Mouse (Mus musculus) granulocyte monocyte progenitor cell, adult 5-6 weeks (primary cell): ENCODE measurements around the gene Olfr412. TPM values are rescaled to one million over a fixed set of nuclear protein-coding genes. Genes with fewer than 3 reads are reported as not detected.

Experiments
- ATAC-seq: replicated peaks from 2 replicates; pipeline ENCODE4 v1.8.0; 2016; ENCODE audit warnings: mild to moderate bottlenecking, moderate TSS enrichment, inconsistent platforms; ENCODE audit not compliant: poor library complexity, severe bottlenecking
- total RNA-seq, 2 experiments: library from RNA; stranded (forward) in 1 of 2; stranded (reverse) in 1 of 2; fragments of 200-712, 200-1000 nt in 1 of 2; fragments of >200 nt in 1 of 2; fragmentation: Nextera tagmentation in 1 of 2; gene quantifications; 2 replicates each; pipeline ENCODE4 v1.2.3; 2014 to 2017

The Olfr412 gene
- total RNA-seq (2014; fragmentation: Nextera tagmentation) (not detected in 2 replicates), total RNA-seq (2017) (not detected in 2 replicates)

DNA sequence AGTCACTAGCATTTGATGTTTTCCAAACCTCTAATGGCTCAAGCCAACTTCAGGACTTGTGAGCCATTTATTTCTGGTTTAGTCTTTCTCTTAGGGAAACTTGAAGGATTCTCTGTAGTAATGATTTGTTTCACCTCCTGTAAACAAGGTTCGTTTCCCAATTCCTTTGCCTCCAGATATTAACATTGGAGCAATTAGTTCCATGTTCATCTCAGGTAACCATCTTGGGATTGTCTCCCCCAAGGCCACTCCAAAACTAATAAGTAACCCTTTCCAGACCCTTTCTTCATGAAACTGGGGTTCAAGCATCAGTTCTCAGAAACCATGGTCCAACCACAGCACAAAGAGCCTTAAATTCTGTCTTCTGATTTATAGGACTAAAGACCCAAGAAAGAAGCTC is at the start of gene Olfr412:
Gene Olfr412, plus strand, starts transcription at position 301 of the 400 bp plus-strand sequence.
- no peak for ATAC-seq

DNA sequence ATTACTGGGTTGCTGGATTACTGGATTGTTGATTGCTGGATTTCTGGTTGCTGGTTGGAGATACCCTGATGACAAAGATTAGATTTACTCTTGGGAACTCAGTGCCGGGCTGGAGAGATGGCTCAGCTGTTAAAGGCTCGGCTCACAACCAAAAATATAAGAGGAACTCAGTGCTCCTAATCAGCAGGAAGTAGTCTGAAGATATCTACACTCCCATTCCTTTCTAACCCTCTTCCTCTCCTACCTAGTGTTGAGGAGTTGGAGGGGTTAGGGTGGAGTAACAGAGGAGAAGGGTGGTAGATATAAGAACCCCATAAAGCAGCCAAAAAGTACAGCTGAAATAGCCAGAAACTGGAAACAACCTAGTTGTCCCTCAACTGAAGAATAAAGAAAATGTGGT is 35.8 kb upstream of the Olfr412 start:
- no peak for ATAC-seq

DNA sequence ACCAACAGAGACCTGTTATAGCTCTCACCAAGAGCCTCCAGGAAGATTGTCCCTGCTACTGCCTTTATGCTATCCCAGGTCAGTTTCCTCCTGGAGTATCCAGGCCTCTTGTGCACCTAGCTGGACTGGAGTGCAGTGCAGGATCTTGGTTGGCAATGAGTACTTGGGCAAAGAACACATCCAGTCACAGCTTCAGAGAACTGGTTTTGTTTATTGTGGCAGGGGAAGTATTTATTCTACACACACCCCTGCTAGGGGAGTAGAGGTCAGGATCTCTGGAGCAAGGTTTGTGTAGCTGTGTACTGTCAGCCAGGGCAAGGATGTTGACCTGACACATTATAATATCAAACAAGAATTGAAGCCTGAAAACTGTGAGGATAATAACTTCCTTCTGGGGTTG is 33.1 kb upstream of the Olfr412 start:
- ATAC-seq = no peak

DNA sequence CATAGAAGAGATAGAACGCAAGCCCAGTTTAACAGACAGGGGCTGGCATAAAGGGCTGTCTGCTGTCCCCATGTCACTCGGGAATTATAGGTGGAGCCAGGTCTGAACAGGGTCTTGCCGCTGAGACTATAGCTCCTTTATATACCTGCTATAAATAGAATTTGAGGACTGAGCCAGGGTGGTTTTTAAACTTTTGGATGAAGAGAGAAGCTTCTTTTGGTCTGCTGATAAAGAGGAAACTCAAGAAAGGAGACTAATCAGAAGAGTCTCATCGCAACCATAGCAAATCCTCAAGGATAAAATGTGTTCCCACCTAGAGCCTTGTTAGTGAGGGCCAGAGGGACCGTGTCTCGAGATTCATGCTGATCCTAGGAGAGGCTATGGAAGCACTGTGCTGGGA is 23.9 kb upstream of the Olfr412 start, which contains the start of gene Olfr410:
Gene Olfr410, minus strand, starts transcription at position 101 of the 400 bp plus-strand sequence.
- ATAC-seq = no peak

DNA sequence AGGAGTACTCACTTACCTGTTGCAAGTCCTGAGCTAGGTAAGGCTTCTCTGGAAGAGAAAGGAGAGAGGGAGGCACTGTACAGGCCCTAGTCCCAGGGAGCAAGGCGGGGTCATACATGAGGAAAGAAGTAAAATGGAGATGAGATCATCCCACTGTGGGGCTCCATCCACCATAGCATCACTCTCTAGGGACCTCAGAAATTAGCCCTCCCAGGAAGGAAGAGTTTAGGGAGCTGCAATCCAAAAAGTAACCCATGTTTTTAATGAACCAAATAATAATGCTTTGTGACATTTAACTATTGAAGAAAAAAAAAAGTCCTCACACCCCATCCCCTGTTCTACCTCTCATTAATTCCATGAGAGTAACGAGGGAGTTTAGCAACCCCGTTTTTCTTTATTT is 9.3 kb upstream of the Olfr412 start, which contains the start of gene Olfr411:
Gene Olfr411, minus strand, starts transcription at position 101 of the 400 bp plus-strand sequence.
- ATAC-seq = no peak

DNA sequence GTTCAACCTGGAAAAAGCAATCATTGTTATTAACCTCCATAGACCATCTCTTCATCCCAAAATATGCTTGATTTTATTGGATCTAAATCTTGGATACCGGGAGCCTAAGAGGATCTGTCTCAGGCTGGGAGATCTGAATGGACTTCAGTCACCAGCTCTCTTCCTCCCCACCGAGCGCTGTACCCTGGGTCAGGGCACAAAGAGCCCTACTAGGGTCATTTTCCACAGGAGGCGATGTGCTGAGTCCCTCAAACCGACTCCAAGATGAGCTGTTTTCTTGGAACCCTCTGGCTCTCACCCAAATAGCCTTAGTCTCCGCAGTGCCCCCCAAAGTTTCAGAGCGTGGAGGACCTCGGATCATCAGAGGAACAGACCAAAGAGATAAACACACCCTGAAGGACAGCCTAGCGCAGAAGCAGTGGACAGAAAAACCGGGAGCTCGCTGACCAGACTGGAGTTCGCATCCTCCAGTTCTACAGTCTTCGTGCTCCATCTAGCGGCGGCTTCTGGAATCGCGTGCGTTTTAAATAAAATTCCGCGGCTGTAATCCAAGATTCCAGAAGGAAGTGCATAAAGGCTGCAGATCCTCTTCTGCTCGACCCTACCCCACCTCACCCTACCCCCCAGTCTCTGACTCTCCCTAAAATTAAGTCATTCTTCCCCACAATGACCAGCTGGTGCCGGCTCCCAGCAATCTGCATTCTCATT is 9.7 kb downstream of the Olfr412 start:
- ATAC-seq = peak; percentile 84

DNA sequence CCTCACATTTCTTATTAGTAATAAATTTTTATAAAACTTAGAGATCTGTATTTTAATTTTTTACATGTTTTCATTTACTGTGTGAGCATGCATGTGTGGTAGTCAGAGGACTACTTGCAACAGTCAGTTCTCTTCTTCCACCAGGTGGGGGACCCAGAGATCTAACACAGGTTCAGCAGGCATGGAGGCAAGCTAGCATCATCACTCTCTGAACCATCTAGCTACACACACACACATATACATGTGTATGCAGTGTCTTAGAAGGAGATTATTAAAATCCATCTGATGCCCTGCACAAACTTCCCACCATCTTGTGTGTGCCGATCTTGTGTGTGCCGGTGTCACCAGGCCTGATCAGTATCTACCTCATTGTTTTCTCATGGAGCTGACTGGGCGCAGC is 15.0 kb downstream of the Olfr412 start:
- peak; percentile 42 for ATAC-seq

DNA sequence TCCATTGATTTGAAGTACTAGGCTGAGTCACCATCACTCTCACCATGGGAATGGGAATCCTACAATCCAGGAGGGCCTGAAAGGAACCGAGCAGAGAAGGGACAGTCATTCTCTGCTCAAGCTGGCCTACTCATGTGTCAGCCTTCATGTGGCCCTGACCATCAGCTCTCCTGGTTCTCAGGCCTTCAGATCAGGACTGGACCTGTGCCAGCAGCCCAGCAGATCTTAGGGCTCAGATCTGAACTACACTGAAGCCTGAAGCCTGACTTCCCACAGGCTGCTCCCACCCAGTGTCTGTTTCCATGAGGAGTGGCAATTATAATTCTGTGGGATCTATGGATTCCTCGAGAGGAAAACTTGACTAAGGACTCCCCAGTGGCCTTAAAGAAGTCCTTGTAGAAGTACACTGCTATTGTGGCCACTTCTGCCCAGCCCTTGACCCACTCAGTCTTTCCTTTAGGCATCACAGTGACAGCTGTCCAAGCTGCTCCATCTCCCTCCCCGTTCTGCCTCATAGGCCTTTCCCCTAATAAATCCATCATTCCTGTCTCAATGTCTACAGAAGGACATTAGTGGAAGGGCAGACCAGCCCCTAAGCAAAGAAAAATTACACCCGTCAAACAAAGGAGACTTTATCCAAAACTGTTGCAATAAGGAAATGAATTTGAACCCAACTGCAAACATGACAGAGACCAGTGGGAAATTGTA is 17.5 kb downstream of the Olfr412 start:
- ATAC-seq = no peak

DNA sequence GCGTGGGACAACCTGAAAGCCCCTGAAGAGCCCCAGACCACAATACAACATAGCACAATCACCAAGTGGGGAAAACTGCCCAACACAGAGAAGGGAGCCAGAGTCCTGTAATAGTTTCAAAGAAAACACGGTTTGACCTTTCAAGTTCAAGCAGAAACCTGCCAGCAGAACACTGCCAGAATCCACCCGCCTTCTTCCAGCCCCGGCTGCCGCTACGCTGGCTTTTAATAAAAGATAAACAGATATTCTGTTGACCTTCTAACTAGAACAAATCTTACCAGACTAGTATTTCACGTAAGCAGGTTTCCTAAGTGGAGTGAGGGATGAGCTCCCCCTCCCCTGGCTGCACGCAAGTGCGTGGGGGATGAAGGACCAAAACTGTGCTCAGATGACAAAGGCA is 23.8 kb downstream of the Olfr412 start:
- no peak for ATAC-seq

DNA sequence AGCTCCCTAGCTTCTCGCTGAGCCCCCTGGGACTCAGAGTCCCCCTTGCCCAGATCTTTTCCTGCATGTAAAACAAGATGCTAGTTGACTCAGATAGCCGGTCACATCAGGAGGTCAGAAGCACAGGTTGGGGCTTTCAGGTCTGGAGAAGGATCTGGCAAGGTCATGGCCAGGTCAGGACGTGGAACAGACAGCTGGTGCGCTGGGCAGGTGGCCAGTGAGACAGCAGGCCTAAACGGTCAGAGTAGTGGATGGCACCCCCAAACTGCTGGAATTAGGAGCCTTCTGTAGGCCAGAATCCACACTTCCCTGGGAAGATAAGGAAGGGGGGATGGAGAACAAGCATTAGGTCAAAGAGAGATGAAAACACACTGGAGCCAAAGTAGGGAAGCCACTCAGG is 25.3 kb downstream of the Olfr412 start:
- ATAC-seq = no peak

DNA sequence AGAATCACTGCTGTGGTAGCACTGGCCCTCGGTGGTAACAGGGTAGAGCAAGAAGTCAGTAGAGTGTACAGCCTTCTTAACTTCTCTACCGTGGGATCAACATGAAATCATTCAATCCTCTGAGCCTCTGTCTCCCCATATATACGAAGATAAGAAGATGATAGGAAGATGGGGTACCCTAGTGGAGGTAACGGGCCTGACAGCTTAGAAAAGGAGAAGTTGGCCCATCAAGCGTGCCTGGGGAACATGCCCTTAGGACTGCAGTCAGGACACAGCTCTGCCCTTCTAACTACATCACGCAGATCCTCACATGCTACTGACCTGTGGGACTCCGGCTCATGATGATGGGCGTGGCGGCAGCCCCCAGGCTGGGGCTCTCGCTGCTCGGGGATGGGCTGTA is 30.0 kb downstream of the Olfr412 start:
- ATAC-seq = peak; percentile 67

DNA sequence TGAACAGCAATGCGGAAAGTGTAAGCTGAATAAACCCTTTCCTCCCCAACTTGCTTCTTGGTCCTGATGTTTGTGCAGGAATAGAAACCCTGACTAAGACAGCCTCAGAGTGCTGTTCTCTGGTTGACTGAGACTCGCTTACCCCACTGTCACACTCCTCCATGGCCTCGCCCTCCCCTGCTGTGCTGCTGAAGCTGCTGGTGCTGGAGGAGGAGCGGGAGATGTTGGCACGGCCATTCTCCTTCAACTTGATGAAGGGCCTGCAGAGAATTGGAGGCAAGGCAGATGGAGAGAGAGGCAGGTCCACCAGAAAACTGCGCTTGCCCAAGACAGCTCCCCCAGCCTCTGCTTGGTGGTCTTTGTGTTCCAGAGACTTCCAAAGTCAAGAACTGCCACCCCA is 31.0 kb downstream of the Olfr412 start:
- ATAC-seq = no peak

DNA sequence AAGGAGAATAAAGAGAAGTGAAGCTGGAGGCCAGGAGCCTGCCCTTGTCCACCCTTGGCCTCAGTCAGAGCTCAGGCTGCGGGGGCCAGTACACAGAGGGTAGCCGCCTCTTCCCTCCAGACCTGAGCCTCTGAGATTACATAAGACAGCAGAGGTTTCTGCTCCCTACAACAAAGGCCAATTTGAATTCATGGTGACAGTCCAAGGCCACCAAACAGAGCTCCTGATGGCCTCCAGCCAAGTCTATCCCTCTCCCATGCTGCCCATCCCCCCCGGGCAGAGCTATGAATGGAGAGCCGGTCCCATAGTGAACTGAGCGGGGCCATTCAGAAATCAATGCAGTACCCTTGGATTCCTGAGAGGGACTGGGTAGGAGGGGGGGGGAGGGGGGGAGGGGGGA is 31.6 kb downstream of the Olfr412 start:
- ATAC-seq = no peak

DNA sequence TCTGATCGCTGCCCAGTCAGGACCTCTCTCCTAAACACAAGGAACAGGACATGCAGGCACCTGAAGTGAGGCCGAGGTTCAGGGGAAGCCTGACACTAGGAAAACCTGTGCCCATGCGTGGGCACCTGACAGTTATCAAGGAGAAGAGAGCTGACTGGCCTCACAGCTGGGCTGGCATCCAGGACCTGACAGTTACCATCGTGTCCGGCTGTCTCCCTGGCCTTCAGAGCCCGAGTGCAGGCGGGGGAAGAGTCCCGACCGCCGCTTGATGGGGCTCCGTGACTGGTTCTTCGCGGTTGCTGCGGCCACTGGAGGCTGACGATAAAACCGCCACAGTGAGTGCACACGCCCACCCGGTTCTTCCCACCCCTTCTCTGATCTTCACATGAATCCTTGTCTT is 33.7 kb downstream of the Olfr412 start:
- ATAC-seq = no peak

DNA sequence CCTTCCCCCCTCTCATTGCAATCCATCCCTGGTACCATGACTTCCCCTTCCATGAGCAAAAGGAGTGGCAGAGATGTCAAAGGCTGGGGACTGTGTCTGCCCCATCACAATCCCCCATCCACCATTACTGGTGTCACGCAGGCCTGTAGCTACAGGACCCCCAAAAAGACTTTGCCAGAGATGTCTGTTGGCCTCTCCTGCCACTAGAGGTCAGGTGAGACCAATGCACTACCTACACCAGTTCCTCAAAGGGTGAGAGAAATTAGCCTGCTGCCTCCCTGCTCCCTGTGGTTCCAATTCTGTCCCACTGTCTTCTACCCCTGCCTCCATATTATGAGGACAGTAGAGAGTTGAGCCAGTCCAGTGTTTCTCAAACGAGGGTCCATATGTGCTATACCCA is 40.3 kb downstream of the Olfr412 start:
- ATAC-seq = peak; percentile 42; the same call in 1 of the 2 replicates

DNA sequence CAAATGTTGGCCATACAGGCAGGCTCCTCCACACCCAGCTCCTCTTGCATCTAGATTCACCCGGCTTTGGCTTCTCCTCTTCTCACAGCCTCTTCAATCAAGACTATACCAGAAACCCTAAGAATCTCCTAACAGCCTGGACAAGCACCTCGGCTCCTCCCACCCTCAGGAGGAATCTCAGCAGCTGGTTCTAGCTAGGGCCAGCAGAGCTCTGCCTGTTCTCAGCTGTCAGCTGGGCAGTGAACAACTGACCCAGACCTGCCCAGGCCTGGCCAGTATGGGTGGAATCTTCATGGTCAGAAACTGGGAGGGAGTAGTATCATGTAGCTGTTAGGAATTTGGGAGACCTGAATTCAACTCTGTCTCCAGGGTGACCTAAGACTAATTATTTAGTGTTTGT is 42.3 kb downstream of the Olfr412 start:
- ATAC-seq = no peak

DNA sequence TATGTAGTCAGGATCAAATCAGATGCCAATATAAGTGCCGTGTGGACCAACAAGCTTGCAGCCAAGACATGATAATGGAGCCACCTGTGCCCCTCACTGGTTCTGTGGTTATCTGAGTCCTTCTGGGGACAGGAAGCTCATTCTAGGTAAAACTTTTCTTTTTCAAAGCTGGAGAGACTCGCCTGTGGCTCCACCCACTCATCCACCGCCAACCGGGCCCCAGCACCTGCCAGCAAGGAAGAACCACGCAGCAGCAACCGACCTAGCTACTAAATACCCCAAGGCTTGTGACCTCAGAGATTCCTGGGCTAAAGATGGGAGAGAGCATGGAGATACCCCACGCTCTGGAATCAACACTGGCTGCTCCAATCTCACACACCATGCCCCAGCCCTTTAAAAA is 43.3 kb downstream of the Olfr412 start:
- ATAC-seq = no peak

DNA sequence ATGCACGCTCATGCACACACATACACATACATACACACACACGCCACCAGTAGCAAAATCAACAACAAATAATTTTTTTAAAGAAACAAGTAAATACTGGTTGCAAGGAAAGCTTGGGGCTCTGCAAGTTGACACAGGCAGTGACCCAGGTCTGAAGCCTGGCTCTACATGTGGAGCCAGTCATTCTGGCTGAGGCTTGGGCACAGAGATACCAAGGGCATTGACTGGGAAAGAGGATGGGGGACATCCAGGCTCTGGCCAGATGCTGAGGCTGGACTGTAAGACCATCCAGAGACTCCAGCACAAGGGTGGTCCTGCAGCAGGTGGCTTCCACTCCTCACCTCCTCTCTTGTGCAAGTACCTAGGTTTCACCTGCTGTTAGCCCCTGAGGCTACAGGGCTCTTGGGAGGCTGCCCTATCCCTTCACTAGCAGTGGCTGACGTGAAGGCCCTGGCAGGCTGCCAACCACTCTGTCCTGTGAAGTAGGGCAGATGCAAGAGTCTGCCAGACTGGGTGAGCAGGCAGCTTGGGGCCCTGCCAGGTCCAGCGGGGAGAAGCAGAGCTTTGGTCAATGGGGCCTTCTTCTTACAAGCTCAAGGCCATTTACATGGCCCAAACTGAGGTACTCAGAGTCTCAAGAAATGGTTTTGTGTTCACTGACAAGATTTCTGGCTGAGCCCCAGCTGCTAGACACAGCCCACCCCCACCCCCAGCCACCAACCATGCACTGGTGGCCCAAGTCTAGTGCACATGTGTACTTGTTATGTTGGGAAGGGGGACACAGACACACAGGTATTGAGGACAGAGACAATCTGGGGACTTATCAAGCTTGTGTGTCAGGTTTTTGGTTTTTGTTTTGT is 46.9 kb downstream of the Olfr412 start:
- ATAC-seq = no peak

DNA sequence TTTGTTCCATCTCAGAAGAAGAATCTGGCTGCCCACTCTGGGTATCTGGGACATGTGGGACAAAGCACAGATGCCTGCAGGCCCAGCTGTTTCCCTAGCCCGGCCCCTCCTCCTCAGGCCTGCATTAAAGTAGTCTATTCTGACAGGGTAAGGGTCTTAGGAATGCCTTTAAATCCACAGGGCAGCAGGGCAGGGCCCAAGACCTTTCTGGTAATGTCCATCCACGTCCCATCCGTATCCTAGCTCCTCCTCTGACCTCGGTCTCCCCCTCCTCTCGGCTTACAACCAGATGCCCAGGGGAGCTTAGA is 47.5 kb downstream of the Olfr412 start:
- no peak for ATAC-seq

DNA sequence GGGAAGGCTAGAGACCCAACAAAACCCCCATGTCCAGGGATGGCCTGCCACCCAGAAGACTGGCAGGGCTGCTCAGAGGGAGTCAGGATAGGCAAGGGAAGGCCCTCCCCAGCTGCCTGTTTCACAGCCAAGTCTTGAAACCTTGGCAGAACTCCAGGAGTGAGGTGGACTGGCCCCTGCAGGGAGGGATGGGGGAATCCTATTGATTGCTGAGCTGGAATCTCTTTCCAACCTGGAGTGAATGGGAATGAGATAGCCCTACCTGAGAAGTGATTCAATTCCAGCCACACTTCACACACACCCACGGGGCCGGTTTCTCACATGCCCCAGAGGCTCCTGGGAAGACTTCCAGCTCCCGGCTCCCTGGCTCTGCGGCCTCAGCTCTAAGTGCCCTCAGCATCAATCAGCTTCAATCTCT is 47.9 kb downstream of the Olfr412 start:
- no peak for ATAC-seq

DNA sequence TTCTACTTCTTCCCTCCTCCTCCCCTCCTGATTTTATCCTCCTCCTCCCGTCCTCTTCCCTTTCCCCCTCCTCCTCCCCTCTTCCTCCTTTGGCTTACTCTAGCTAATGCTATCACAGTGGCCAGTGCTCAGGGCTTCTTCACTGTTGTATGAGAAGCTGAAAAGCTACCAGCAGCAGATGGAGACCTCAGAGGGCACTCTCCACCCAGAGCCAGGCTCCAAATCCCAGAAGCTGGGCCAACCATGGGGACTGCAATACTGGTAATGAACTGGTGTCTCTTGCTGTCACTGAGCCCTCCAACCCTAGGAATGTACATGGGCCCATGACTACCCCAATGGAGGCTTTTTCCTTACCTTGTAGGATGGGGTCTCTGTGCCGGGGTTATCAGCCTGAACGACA is 50.1 kb downstream of the Olfr412 start:
- ATAC-seq = no peak
